Mouse (Mus musculus) E14TG2a.4 (cell line): ENCODE measurements around the gene Tbc1d2b.

Experiments used
- CTCF ChIP-seq: conservative IDR thresholded peaks from 2 replicates; pipeline ENCODE4 v1.5.1; 2014; ENCODE audit warnings: low read length
- NANOG ChIP-seq: IDR thresholded peaks from 2 replicates; pipeline ENCODE4 v1.6.1; 2014; ENCODE audit warnings: borderline replicate concordance, low read length, mixed read lengths
- POU5F1 ChIP-seq: IDR thresholded peaks from 2 replicates; pipeline ENCODE4 v1.6.1; 2014; ENCODE audit warnings: low read length, borderline replicate concordance

GRCm38 (mm10) chr9:90315662-90316061, 45.1 kb upstream of the Tbc1d2b start:
- TF ChIP-seq POU5F1 (no peak), CTCF (no peak), NANOG (no peak)
